Mouse (Mus musculus) heart, embryonic 10.5 days (tissue): Measurements from ENCODE around the gene Tcp11l1. TPM values are rescaled to one million over a fixed set of nuclear protein-coding genes. Genes with fewer than 3 reads are reported as not detected.

Experiments
- DNase-seq: peaks from one replicate; pipeline ENCODE4 v3.0.0-alpha.2; 2017; ENCODE audit warnings: low spot score
- H3K27ac ChIP-seq: fragments of 300-500 bp; sonication (generic); 2 replicates; pipeline ENCODE4 v1.5.1; 2016; ENCODE audit warnings: mild to moderate bottlenecking
- H3K27me3 ChIP-seq: fragments of 300-500 bp; sonication (generic); 2 replicates; pipeline ENCODE4 v1.6.1; 2016; ENCODE audit warnings: mild to moderate bottlenecking; ENCODE audit not compliant: poor library complexity, insufficient read depth, severe bottlenecking
- H3K36me3 ChIP-seq: fragments of 300-500 bp; sonication (generic); 2 replicates; pipeline ENCODE4 v1.6.1; 2016; ENCODE audit warnings: mild to moderate bottlenecking, moderate library complexity
- H3K4me1 ChIP-seq: fragments of 300-500 bp; sonication (generic); 2 replicates; pipeline ENCODE4 v1.6.1; 2016; ENCODE audit warnings: mild to moderate bottlenecking
- H3K4me3 ChIP-seq: fragments of 300-500 bp; sonication (generic); 2 replicates; pipeline ENCODE4 v1.5.1; 2016; ENCODE audit warnings: mild to moderate bottlenecking, moderate library complexity
- H3K9me3 ChIP-seq: fragments of 300-500 bp; sonication (generic); 2 replicates; pipeline ENCODE4 v1.6.1; 2016; ENCODE audit warnings: mild to moderate bottlenecking, moderate library complexity
- WGBS: fragments of 180-500 bp; shearing (Covaris S2); methylation state at CpG from one replicate; pipeline ENCODE4 v1.1.7; 2016; 5-methylcytosine and 5-hydroxymethylcytosine counted together
- polyA plus RNA-seq: library from polyadenylated mRNA; unstranded; fragments of >200 nt; fragmentation: Nextera tagmentation; extraction: Ambion mirVana; gene quantifications from 2 replicates; pipeline ENCODE4 v1.2.1, GENCODE M21; 2016

Gene Tcp11l1
- polyA plus RNA-seq, 1 experiment from 2014 or later, result 36.4 TPM

DNA sequence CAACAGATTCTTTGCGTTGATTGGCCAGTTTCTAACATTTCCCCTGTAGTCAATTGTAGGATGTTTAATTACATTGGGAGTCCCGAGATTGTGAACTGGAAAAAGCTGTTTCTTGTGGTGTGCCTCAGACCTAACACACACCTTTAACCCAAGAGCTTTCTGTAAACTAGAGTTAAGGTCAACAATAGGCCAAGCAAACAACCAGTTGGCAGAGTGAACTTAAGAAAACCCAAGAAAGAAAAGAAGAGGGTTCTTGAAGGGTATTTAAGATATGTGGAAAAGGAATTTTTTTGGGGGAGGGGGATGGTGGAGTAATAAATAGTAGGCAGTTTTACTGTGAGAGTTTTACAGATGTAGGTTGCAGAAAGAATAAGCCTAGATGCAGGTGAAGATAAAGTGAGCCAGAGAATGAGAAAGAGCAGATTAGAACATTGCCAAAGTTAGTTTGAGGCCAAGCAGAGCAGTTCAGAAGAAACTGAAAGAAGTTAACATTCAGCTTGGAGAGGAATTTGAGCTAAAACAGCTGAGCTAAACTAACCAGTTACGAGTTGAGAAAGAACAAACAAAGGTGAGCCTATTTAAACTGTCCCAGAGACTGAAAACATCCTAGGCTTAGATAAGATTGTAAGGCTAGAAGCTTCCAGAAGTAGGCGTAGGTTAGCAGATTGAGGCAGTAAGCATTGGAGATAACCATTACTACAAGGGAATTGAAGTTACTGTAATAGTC lies 95.8 kb downstream of the Tcp11l1 start:
- no peak for DNase-seq
- peaks cover 15% of the 10 kb centered on the region; the same call in 1 of the 2 replicates for H3K36me3 ChIP-seq
- no peaks in the 10 kb centered on the region for H3K4me1 ChIP-seq
- H3K9me3 ChIP-seq, result no peaks in the 10 kb centered on the region
- H3K27me3 ChIP-seq, result no peaks in the 10 kb centered on the region
- 87% methylated on average over 4 of the region's 4 CpGs for WGBS
- H3K4me3 ChIP-seq, result no peak overlapping the region
- no peak overlapping the region for H3K27ac ChIP-seq

DNA sequence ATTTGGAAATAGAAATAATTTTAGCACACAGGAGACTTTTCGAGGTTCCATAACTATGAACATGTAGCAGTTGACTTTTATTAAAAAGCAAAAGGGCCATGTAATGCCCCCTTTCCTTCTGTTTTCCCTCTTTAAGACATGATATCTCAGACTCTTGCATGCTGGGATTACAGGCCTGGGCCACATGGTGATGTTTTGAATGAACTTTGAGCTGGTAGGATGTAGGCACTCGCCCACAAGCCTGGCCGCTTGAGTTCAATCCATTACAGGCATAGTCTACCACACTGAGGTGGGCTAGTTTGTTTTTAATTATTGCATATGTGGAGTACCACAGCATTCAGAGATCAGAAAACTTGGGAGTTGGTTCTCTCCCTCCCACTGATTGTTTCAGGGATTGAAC lies 97.2 kb downstream of the Tcp11l1 start:
- H3K4me1 ChIP-seq, result no peaks in the 10 kb centered on the region
- peaks cover 23% of the 10 kb centered on the region; the same call in 1 of the 2 replicates for H3K36me3 ChIP-seq
- 91% methylated on average over 3 of the region's 3 CpGs for WGBS

More for the DNA sequence above, 97.2 kb downstream of the Tcp11l1 start:
- no peak for DNase-seq
- Histone ChIP-seq H3K9me3 (no peaks in the 10 kb centered on the region), H3K27me3 (no peaks in the 10 kb centered on the region), H3K4me3 (no peak overlapping the region), H3K27ac (no peak overlapping the region)

Other genes starting within 250 kb of the Tcp11l1 start
- 34.2 and 48.1 TPM in 2 replicates for gene Hipk3, start 217.7 kb downstream of the Tcp11l1 start, polyA plus RNA-seq
- gene Cstf3, start 121.6 kb downstream of the Tcp11l1 start, polyA plus RNA-seq, result 74.2 and 77.3 TPM in 2 replicates
- not detected in 2 replicates for gene Pin1rt1, start 4.2 kb upstream of the Tcp11l1 start, polyA plus RNA-seq
- 3.8 and 5.5 TPM in 2 replicates for gene Depdc7, start 30.7 kb upstream of the Tcp11l1 start, polyA plus RNA-seq
- 7.4 and 8.3 TPM in 2 replicates for gene Qser1, start 104.6 kb upstream of the Tcp11l1 start, polyA plus RNA-seq
- 0.67 and 0.76 TPM in 2 replicates for gene Prrg4, start 137.7 kb upstream of the Tcp11l1 start, polyA plus RNA-seq
- gene Ccdc73, start 155.6 kb upstream of the Tcp11l1 start, polyA plus RNA-seq, result 4.0 and 4.6 TPM in 2 replicates